ENCODE assay signal across 29 mouse cellular contexts in genomic region chr17:70473871-70474270, GRCm38 (mm10).
DNase-seq lines count a peak whose midpoint lies in the region; ATAC-seq and TF ChIP-seq lines count a peak whose summit lies in the region.
"Had no signal": no experiment of that assay in that cellular context is flagged by ENCODE, and none has a peak within 500 bp of the region (broad histone marks: within the 10 kb centered on the region; RNA-seq: fewer than 3 reads in every experiment).

No protein-coding gene starts in this region.

- H3K4me1 ChIP-seq in olfactory bulb, adult 2 months (ENCODE audit: control insufficient read depth, insufficient read depth, low read length): peaks cover 4% of the 10 kb centered on the region
- no peaks in the 10 kb centered on the region for H3K4me1 ChIP-seq in kidney, embryonic 15.5 days
- H3K4me1 ChIP-seq: embryonic facial prominence, embryonic 13.5 days; embryonic facial prominence, embryonic 15.5 days; forebrain, embryonic 10.5 days; forebrain, embryonic 12.5 days had no signal

- no peak overlapping the region for H3K4me3 ChIP-seq in layer of hippocampus, adult 2 months
- H3K4me3 ChIP-seq in olfactory bulb, adult 2 months (ENCODE audit: insufficient read depth, low read depth, low read length): no peak overlapping the region
- H3K4me3 ChIP-seq in kidney, embryonic 15.5 days (replicated peaks): no peak overlapping the region
- H3K4me3 ChIP-seq: embryonic facial prominence, embryonic 13.5 days; embryonic facial prominence, embryonic 15.5 days; erythroblast, embryonic 14.5 days; forebrain, embryonic 10.5 days; forebrain, embryonic 12.5 days had no signal

- no peaks in the 10 kb centered on the region for H3K9me3 ChIP-seq in kidney, embryonic 15.5 days (replicated peaks)
- H3K9me3 ChIP-seq: embryonic facial prominence, embryonic 13.5 days; embryonic facial prominence, embryonic 15.5 days; forebrain, embryonic 10.5 days; forebrain, embryonic 12.5 days had no signal

- no peak for TF ChIP-seq POLR2A in olfactory bulb, adult 2 months (IDR thresholded peaks at IDR 0.05; ENCODE audit: insufficient read depth, low read depth, low read length)

- WGBS in olfactory bulb, adult 2 months: 67% methylated on average over 4 of the region's 4 CpGs
- WGBS in kidney, embryonic 15.5 days: 84% methylated on average over 4 of the region's 4 CpGs

- peak; percentile 42; the same call in 1 of the 2 replicates for ATAC-seq in frontal cortex, adult (ENCODE audit: low TSS enrichment)
- no peak for ATAC-seq in kidney, embryonic 15.5 days (replicated peaks; ENCODE audit: low FRiP score)
- ATAC-seq: activated CD4-positive, CD25-positive, alpha-beta regulatory T cell, adult 4 months; CD4-positive, CD25-positive, alpha-beta regulatory T cell, adult 4 months; forebrain, embryonic 14.5 days; forebrain, embryonic 16.5 days; Patski had no signal

- no peaks in the 10 kb centered on the region for H3K27me3 ChIP-seq in kidney, embryonic 15.5 days
- H3K27me3 ChIP-seq: CH12.LX; embryonic facial prominence, embryonic 13.5 days; embryonic facial prominence, embryonic 15.5 days; forebrain, embryonic 12.5 days; Patski had no signal

- peak overlapping the region; percentile 65 for H3K27ac ChIP-seq in layer of hippocampus, adult 2 months
- 0 out of 2 replicates have a peak overlapping the region, but pooled peaks have one; percentile 12 for H3K27ac ChIP-seq in olfactory bulb, adult 2 months (ENCODE audit: insufficient read depth, low read depth, low read length)
- no peak overlapping the region for H3K27ac ChIP-seq in kidney, embryonic 15.5 days
- H3K27ac ChIP-seq: embryonic facial prominence, embryonic 13.5 days; embryonic facial prominence, embryonic 15.5 days; forebrain, embryonic 10.5 days; forebrain, embryonic 12.5 days had no signal

- H3K9ac ChIP-seq in kidney, embryonic 15.5 days: no peak overlapping the region
- H3K9ac ChIP-seq: embryonic facial prominence, embryonic 13.5 days; embryonic facial prominence, embryonic 15.5 days; forebrain, embryonic 12.5 days had no signal

- no peak for DNase-seq in frontal cortex, postnatal 14 days (ENCODE audit: low spot score in 2 of 2)
- DNase-seq in layer of hippocampus, adult 2 months (ENCODE audit: low spot score in 2 of 2): no peak
- no peak for DNase-seq in layer of hippocampus, adult 9-10 months (ENCODE audit: low spot score)
- peak; percentile 76 for DNase-seq in brain, adult 2 months (ENCODE audit: low read depth, low spot score)
- DNase-seq: adrenal gland, adult 8-10 months; adrenal gland, postnatal 14 days; adrenal gland, postnatal 36 days; B cell, adult 2 months; cerebellum, adult 11-12 months; cerebellum, adult 2 months; cerebellum, adult 9-10 months; cerebellum, postnatal 10 days; cerebellum, postnatal 25 days; embryo, embryonic 11 days had no signal

- TF ChIP-seq CTCF in layer of hippocampus, adult 2 months (conservative IDR thresholded peaks at IDR 0.05): no peak
- TF ChIP-seq CTCF in olfactory bulb, adult 2 months (IDR thresholded peaks at IDR 0.05; ENCODE audit: insufficient read depth, low read depth, low read length): no peak

- no peak overlapping the region for H3K4me2 ChIP-seq in kidney, embryonic 15.5 days
- H3K4me2 ChIP-seq: embryonic facial prominence, embryonic 13.5 days; embryonic facial prominence, embryonic 15.5 days; forebrain, embryonic 12.5 days had no signal

- no peaks in the 10 kb centered on the region for H3K36me3 ChIP-seq in kidney, embryonic 15.5 days
- H3K36me3 ChIP-seq: embryonic facial prominence, embryonic 13.5 days; embryonic facial prominence, embryonic 15.5 days; forebrain, embryonic 10.5 days; forebrain, embryonic 12.5 days; G1E had no signal
